In genomic region chr9:113340036-113340435, GRCm38 (mm10) we compare ENCODE assay signal across 23 mouse cellular contexts.
A peak's percentile ranks its signal among the peaks of the same experiment; 100 is the strongest.
DNase-seq lines count a peak whose midpoint lies in the region; ATAC-seq and TF ChIP-seq lines count a peak whose summit lies in the region.
"Had no signal": no experiment of that assay in that cellular context is flagged by ENCODE, and none has a peak within 500 bp of the region (broad histone marks: within the 10 kb centered on the region; RNA-seq: fewer than 3 reads in every experiment).

No protein-coding gene starts in this region.

- no peaks in the 10 kb centered on the region for H3K9me3 ChIP-seq in intestine, embryonic 14.5 days (ENCODE audit: control insufficient read depth, low read length)
- H3K9me3 ChIP-seq in intestine, embryonic 16.5 days (ENCODE audit: control insufficient read depth, low read length), result no peaks in the 10 kb centered on the region
- no peaks in the 10 kb centered on the region; the same call in 1 of the 2 replicates for H3K9me3 ChIP-seq in liver, embryonic 12.5 days (replicated peaks)
- H3K9me3 ChIP-seq: embryonic facial prominence, embryonic 10.5 days; embryonic facial prominence, embryonic 12.5 days; forebrain, embryonic 13.5 days; forebrain, embryonic 15.5 days had no signal

- H3K36me3 ChIP-seq in intestine, embryonic 14.5 days (ENCODE audit: control insufficient read depth, insufficient read depth, low read length), result no peaks in the 10 kb centered on the region
- H3K36me3 ChIP-seq in intestine, embryonic 16.5 days (ENCODE audit: control insufficient read depth, insufficient read depth, low read length), result no peaks in the 10 kb centered on the region
- H3K36me3 ChIP-seq in liver, embryonic 12.5 days, result no peaks in the 10 kb centered on the region
- H3K36me3 ChIP-seq: embryonic facial prominence, embryonic 10.5 days; embryonic facial prominence, embryonic 12.5 days; forebrain, embryonic 15.5 days had no signal

- no peaks in the 10 kb centered on the region for H3K4me1 ChIP-seq in intestine, embryonic 14.5 days (replicated peaks; ENCODE audit: control insufficient read depth, insufficient read depth, low read length)
- H3K4me1 ChIP-seq in intestine, embryonic 16.5 days (ENCODE audit: control insufficient read depth, insufficient read depth, low read length), result no peaks in the 10 kb centered on the region
- H3K4me1 ChIP-seq in cortical plate, adult 2 months (ENCODE audit: control insufficient read depth, insufficient read depth, low read length), result peaks cover 4% of the 10 kb centered on the region; the same call in 1 of the 2 replicates
- no peaks in the 10 kb centered on the region for H3K4me1 ChIP-seq in liver, embryonic 12.5 days
- H3K4me1 ChIP-seq: forebrain, embryonic 13.5 days; forebrain, embryonic 15.5 days had no signal

- peak; percentile 1 for DNase-seq in intestine, embryonic 14.5 days (ENCODE audit: low spot score)
- DNase-seq in right cerebral cortex, adult 18-20 months, result peak; percentile 46
- DNase-seq in right cerebral cortex, postnatal 25 days, result no peak
- no peak for DNase-seq in Muller cell, postnatal 12 days (ENCODE audit: inconsistent ontology term)
- DNase-seq: adrenal gland, adult 8-10 months; adrenal gland, postnatal 14 days; adrenal gland, postnatal 36 days; cerebellum, adult 11 months; cerebellum, adult 18-20 months; cerebellum, adult 8-10 months; cerebellum, adult 9-11 months; cerebellum, postnatal 14 days; cerebellum, postnatal 36 days; forebrain, postnatal 0 days had no signal

- no peak overlapping the region for H3K4me2 ChIP-seq in intestine, embryonic 14.5 days (ENCODE audit: low read length)
- H3K4me2 ChIP-seq in intestine, embryonic 16.5 days (ENCODE audit: low read depth, low read length), result no peak overlapping the region
- no peak overlapping the region for H3K4me2 ChIP-seq in liver, embryonic 12.5 days
- H3K4me2 ChIP-seq: embryonic facial prominence, embryonic 12.5 days; forebrain, embryonic 13.5 days; forebrain, embryonic 15.5 days had no signal

- no peak overlapping the region for H3K4me3 ChIP-seq in intestine, embryonic 14.5 days (ENCODE audit: low read depth, low read length)
- H3K4me3 ChIP-seq in intestine, embryonic 16.5 days (ENCODE audit: low read length), result no peak overlapping the region
- no peak overlapping the region for H3K4me3 ChIP-seq in cortical plate, adult 2 months (ENCODE audit: insufficient read depth, low read length)
- no peak overlapping the region for H3K4me3 ChIP-seq in liver, embryonic 12.5 days
- H3K4me3 ChIP-seq: embryonic facial prominence, embryonic 10.5 days; embryonic facial prominence, embryonic 12.5 days; forebrain, embryonic 13.5 days; forebrain, embryonic 15.5 days had no signal

- H3K9ac ChIP-seq in intestine, embryonic 14.5 days (ENCODE audit: low read length), result no peak overlapping the region
- H3K9ac ChIP-seq in intestine, embryonic 16.5 days (ENCODE audit: low read depth, low read length), result no peak overlapping the region
- no peak overlapping the region for H3K9ac ChIP-seq in liver, embryonic 12.5 days
- H3K9ac ChIP-seq: embryonic facial prominence, embryonic 12.5 days; forebrain, embryonic 13.5 days; forebrain, embryonic 15.5 days; forebrain, postnatal 0 days had no signal

- TF ChIP-seq CTCF in cortical plate, adult 2 months (IDR thresholded peaks at IDR 0.05; ENCODE audit: extremely low read depth, insufficient read depth, low read length), result no peak

- H3K27ac ChIP-seq in intestine, embryonic 14.5 days (ENCODE audit: low read depth), result no peak overlapping the region
- H3K27ac ChIP-seq in intestine, embryonic 16.5 days (ENCODE audit: low read length), result no peak overlapping the region
- peak overlapping the region; percentile 80; the same call in 1 of the 2 replicates for H3K27ac ChIP-seq in cortical plate, adult 2 months (ENCODE audit: insufficient read depth, low read length)
- no peak overlapping the region for H3K27ac ChIP-seq in liver, embryonic 12.5 days
- H3K27ac ChIP-seq: embryonic facial prominence, embryonic 10.5 days; embryonic facial prominence, embryonic 12.5 days; forebrain, embryonic 13.5 days; forebrain, embryonic 15.5 days had no signal

- 77% methylated on average over 3 of the region's 3 CpGs for WGBS in intestine, embryonic 14.5 days
- WGBS in intestine, embryonic 16.5 days, result 74% methylated on average over 3 of the region's 3 CpGs
- WGBS in liver, embryonic 12.5 days (ENCODE audit: insufficient replicate concordance), result 41% methylated on average over 3 of the region's 3 CpGs

- ATAC-seq in intestine, embryonic 14.5 days (replicated peaks; ENCODE audit: low FRiP score, low TSS enrichment, low read depth), result no peak
- no peak for ATAC-seq in intestine, embryonic 16.5 days
- no peak for ATAC-seq in liver, embryonic 12.5 days
- ATAC-seq: activated CD4-positive, CD25-positive, alpha-beta regulatory T cell, adult 4 months; forebrain, embryonic 13.5 days; forebrain, embryonic 15.5 days; forebrain, postnatal 0 days had no signal

- TF ChIP-seq POLR2A in cortical plate, adult 2 months (IDR thresholded peaks at IDR 0.05; ENCODE audit: extremely low read depth, insufficient read depth, low read length), result 0 out of 2 replicates have a peak, but pooled peaks have one; percentile 13

- H3K27me3 ChIP-seq in intestine, embryonic 14.5 days (replicated peaks; ENCODE audit: control insufficient read depth, insufficient read depth, low read length), result no peaks in the 10 kb centered on the region
- no peaks in the 10 kb centered on the region for H3K27me3 ChIP-seq in intestine, embryonic 16.5 days (replicated peaks; ENCODE audit: control insufficient read depth, insufficient read depth, low read length)
- no peaks in the 10 kb centered on the region for H3K27me3 ChIP-seq in liver, embryonic 12.5 days (replicated peaks)
- H3K27me3 ChIP-seq: embryonic facial prominence, embryonic 12.5 days; forebrain, embryonic 13.5 days; forebrain, embryonic 15.5 days; Patski had no signal

Comparison
In these comparisons a context has a peak if more than half of its experiments do, and no peak if none do; other contexts are left out.
1. DNase-seq: peak in intestine, embryonic 14.5 days (single experiment) and right cerebral cortex, adult 18-20 months (single experiment); none in right cerebral cortex, postnatal 25 days (single experiment) and Muller cell, postnatal 12 days (single experiment).